ENCODE assay signal across 8 mouse cellular contexts in the genomic region with DNA sequence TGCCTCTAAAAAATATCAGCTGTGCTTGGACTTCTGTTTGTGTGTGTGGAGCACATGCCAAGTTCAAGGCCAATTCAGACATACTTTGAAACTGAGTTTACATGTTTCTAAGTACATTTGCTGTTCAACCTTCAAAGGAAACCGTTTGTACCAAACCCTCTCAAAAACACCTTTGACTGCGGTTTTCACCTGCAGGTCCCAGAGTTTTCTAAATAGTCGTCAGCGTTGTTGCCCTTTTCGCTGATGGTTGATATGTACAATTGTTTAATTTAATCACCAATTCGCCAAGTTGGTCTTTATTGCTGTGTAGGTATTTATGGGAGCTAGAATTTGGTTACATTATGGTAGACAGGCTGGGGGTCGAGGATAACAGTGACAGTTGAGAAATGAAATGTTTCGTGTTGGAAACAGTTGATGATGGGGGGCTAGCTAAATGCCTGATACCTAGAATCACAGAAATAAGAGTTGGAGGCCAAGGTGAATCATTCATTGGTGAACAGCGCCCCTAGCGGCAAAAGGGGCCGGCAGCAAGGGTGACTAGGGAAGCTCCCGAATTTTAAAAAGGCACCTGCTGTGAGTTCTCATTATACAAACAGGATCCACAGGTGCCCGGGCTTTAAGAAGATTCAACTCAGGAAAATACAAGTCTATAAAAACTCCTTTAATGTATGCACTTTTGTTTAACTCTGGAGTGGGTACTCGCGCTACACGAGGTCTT. TPM values are rescaled to one million over a fixed set of nuclear protein-coding genes. Genes with fewer than 3 reads are reported as not detected.
DNase-seq lines count a peak whose midpoint lies in the region; ATAC-seq lines count a peak whose summit lies in the region.

No protein-coding gene starts in this region.

- H3K27me3 ChIP-seq in liver, embryonic 16.5 days (ENCODE audit: control insufficient read depth, insufficient read depth, low read depth, low read length) = peaks cover 25% of the 10 kb centered on the region
- H3K27me3 ChIP-seq in neural tube, embryonic 14.5 days (ENCODE audit: control insufficient read depth, insufficient read depth, low read length) = peaks cover 11% of the 10 kb centered on the region; the same call in 1 of the 2 replicates

- H3K9me3 ChIP-seq in liver, embryonic 16.5 days (replicated peaks; ENCODE audit: control insufficient read depth, low read length) = no peaks in the 10 kb centered on the region
- H3K9me3 ChIP-seq in neural tube, embryonic 14.5 days (ENCODE audit: control insufficient read depth, low read length) = no peaks in the 10 kb centered on the region

- peak overlapping the region; percentile 42; the same call in 1 of the 2 replicates for H3K4me3 ChIP-seq in liver, embryonic 16.5 days (ENCODE audit: low read depth, low read length)
- H3K4me3 ChIP-seq in neural tube, embryonic 14.5 days (ENCODE audit: low read depth, low read length) = peak overlapping the region; percentile 63

- no peaks in the 10 kb centered on the region for H3K36me3 ChIP-seq in liver, embryonic 16.5 days (ENCODE audit: control insufficient read depth, insufficient read depth)
- H3K36me3 ChIP-seq in neural tube, embryonic 14.5 days (ENCODE audit: control insufficient read depth, insufficient read depth, low read length) = no peaks in the 10 kb centered on the region

- H3K27ac ChIP-seq in liver, embryonic 16.5 days (ENCODE audit: low read length) = no peak overlapping the region
- H3K27ac ChIP-seq in neural tube, embryonic 14.5 days (ENCODE audit: low read depth, low read length) = no peak overlapping the region

- WGBS in liver, embryonic 16.5 days (ENCODE audit: insufficient replicate concordance) = 19% methylated on average over 16 of the region's 16 CpGs
- 29% methylated on average over 16 of the region's 16 CpGs for WGBS in neural tube, embryonic 14.5 days

- no peak overlapping the region for H3K9ac ChIP-seq in liver, embryonic 16.5 days (ENCODE audit: low read depth, low read length)
- H3K9ac ChIP-seq in neural tube, embryonic 14.5 days (replicated peaks; ENCODE audit: low read depth, low read length) = no peak overlapping the region

- H3K4me2 ChIP-seq in liver, embryonic 16.5 days (ENCODE audit: low read depth, low read length) = peak overlapping the region; percentile 36
- peak overlapping the region; percentile 99 for H3K4me2 ChIP-seq in neural tube, embryonic 14.5 days (ENCODE audit: low read depth, low read length)

- H3K4me1 ChIP-seq in liver, embryonic 16.5 days (ENCODE audit: control insufficient read depth, low read depth, low read length) = no peaks in the 10 kb centered on the region
- H3K4me1 ChIP-seq in neural tube, embryonic 14.5 days (ENCODE audit: control insufficient read depth, insufficient read depth, low read length) = peaks cover 10% of the 10 kb centered on the region

- DNase-seq in NIH3T3 (ENCODE audit: low read depth) = peak; percentile 90
- peak; percentile 61 for DNase-seq in cerebellum, adult 9-10 months
- DNase-seq in heart, postnatal 4 days = peak; percentile 90
- DNase-seq in layer of hippocampus, adult 18-20 months (ENCODE audit: low spot score in 2 of 2) = peak; percentile 77 to 92
- DNase-seq in thymus, postnatal 14 days = peak; percentile 72

- ATAC-seq in frontal cortex, adult (ENCODE audit: low TSS enrichment) = peak; percentile 74
- no peak for ATAC-seq in liver, embryonic 16.5 days (ENCODE audit: low read depth)
- no peak for ATAC-seq in neural tube, embryonic 14.5 days (ENCODE audit: low read depth)

RNA-seq across cellular contexts. Expression of a gene that starts 8.3 kb away (rescaled TPM):
- total RNA-seq in heart, postnatal 4 days (2021) = 10 to 100 TPM in 1 of 2 experiments, 1 to 10 TPM in 1; 9.2 to 10.6 TPM
- total RNA-seq in layer of hippocampus, adult 18-20 months (2021) = 1 to 10 TPM; 5.0 to 6.3 TPM
- 0.88 and 1.4 TPM in 2 replicates for polyA plus RNA-seq in liver, embryonic 16.5 days (2015; fragmentation: Nextera tagmentation; extraction: Ambion mirVana)
- polyA plus RNA-seq in neural tube, embryonic 14.5 days (2014; fragmentation: Nextera tagmentation; extraction: Ambion mirVana) = 2.7 and 6.0 TPM in 2 replicates
